Mouse (Mus musculus) kidney, postnatal 0 days (tissue): ENCODE data around the gene Slc22a16. TPM values are rescaled to one million over a fixed set of nuclear protein-coding genes. Genes with fewer than 3 reads are reported as not detected.

Experiments used
- ATAC-seq: fragments of 200-750 bp; cut with Nextera tagmentation; replicated peaks from 2 replicates; pipeline ENCODE4 v1.8.0; 2017; ENCODE audit warnings: low read depth, moderate number of reproducible peaks, moderate TSS enrichment, moderate library complexity; ENCODE audit not compliant: low FRiP score
- DNase-seq: peaks from one replicate; pipeline ENCODE4 v3.0.0-alpha.2; 2016; ENCODE audit warnings: low spot score
- H3K27ac ChIP-seq: fragments of 300-500 bp; sonication (generic); 2 replicates; pipeline ENCODE4 v1.5.1; 2014; ENCODE audit warnings: mild to moderate bottlenecking
- H3K27me3 ChIP-seq: fragments of 300-500 bp; sonication (generic); 2 replicates; pipeline ENCODE4 v1.6.1; 2014; ENCODE audit warnings: low read length, mixed read lengths; ENCODE audit not compliant: insufficient read depth
- H3K36me3 ChIP-seq: fragments of 300-500 bp; sonication (generic); 2 replicates; pipeline ENCODE4 v1.6.1; 2014; ENCODE audit warnings: low read length, mixed read lengths; ENCODE audit not compliant: insufficient read depth
- H3K4me1 ChIP-seq: fragments of 300-500 bp; sonication (generic); replicated peaks from 2 replicates; pipeline ENCODE4 v1.6.1; 2014; ENCODE audit warnings: antibody characterized with exemption, low read length, mixed read lengths; ENCODE audit not compliant: insufficient read depth
- H3K4me2 ChIP-seq: fragments of 300-500 bp; sonication (generic); 2 replicates; pipeline ENCODE4 v1.6.1; 2014; ENCODE audit warnings: mild to moderate bottlenecking, low read length, moderate library complexity, mixed read lengths
- H3K4me3 ChIP-seq: fragments of 300-500 bp; sonication (generic); replicated peaks from 2 replicates; pipeline ENCODE4 v1.5.1; 2014; ENCODE audit warnings: low read depth, low read length
- H3K9ac ChIP-seq: fragments of 300-500 bp; sonication (generic); 2 replicates; pipeline ENCODE4 v1.6.1; 2014; ENCODE audit warnings: low read depth, low read length
- H3K9me3 ChIP-seq: fragments of 300-500 bp; sonication (generic); replicated peaks from 2 replicates; pipeline ENCODE4 v1.6.1; 2016; ENCODE audit warnings: low read length, inconsistent platforms, mixed read lengths
- CTCF ChIP-seq: IDR thresholded peaks from 2 replicates; pipeline ENCODE4 v1.5.1; 2016; ENCODE audit warnings: antibody characterized with exemption, low read depth, mild to moderate bottlenecking, moderate library complexity
- WGBS: fragments of 180-500 bp; shearing (Covaris S2); extraction: QIAGEN DNeasy Blood & Tissue Kit; methylation state at CpG from one replicate; pipeline ENCODE4 v1.1.7; 2014; 5-methylcytosine and 5-hydroxymethylcytosine counted together
- polyA plus RNA-seq: library from polyadenylated mRNA; unstranded; fragments of >200 nt; fragmentation: Nextera tagmentation; extraction: Ambion mirVana; gene quantifications from 2 replicates; pipeline ENCODE4 v1.2.1, GENCODE M21; 2015

The Slc22a16 gene
- polyA plus RNA-seq, 1 experiment from 2014 or later = not detected

DNA sequence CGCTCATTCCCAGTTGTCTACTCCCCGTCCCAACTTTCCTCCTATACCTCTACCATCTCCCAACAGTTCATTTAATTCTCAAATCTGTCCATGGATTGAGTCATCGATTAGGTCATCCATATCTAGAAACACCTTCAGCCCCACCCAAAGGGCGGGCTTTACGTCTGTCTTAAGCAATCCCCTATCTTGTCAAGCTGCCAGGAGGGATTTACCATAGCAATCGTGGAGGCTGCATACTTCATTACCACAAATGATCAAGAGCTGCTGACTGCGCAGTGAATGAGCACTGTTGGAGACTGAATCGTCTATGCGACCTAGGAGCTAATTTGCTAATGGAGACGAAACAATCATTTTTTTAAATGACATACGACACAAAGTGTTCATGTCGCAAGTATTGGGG, 78.6 kb downstream of the Slc22a16 start:
- Histone ChIP-seq H3K4me1 (no peaks in the 10 kb centered on the region), H3K9ac (no peak overlapping the region), H3K36me3 (no peaks in the 10 kb centered on the region), H3K9me3 (no peaks in the 10 kb centered on the region), H3K4me2 (no peak overlapping the region), H3K4me3 (no peak overlapping the region), H3K27ac (no peak overlapping the region), H3K27me3 (no peaks in the 10 kb centered on the region)
- no peak for TF ChIP-seq CTCF
- DNase-seq (no peak), ATAC-seq (no peak)
- 87% methylated on average over 12 of the region's 12 CpGs for WGBS

DNA sequence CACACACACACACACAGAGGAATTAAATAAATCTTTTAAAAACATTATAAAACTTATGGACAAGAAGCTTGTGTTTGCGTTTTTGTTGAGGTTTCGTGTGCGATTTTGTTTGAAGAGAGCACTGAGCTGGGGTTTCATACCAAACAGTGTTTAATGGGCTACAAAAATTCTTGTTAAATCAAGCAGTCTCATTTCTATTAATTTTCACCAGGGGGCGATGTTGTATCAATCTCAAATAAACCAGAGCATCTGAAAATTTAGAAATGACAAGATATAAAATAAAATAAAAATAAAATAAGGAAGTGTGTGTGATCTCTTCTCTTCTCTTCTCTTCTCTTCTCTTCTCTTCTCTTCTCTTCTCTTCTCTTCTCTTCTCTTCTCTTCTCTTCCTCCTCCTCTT, 79.5 kb downstream of the Slc22a16 start:
- WGBS = 22% methylated on average over 4 of the region's 4 CpGs
- DNase-seq (peak; percentile 82), ATAC-seq (no peak)
- H3K4me1 ChIP-seq = no peaks in the 10 kb centered on the region
- H3K27me3 ChIP-seq = no peaks in the 10 kb centered on the region
- H3K4me3 ChIP-seq = no peak overlapping the region
- no peak overlapping the region for H3K9ac ChIP-seq
- peak; percentile 73 for TF ChIP-seq CTCF
- H3K4me2 ChIP-seq = no peak overlapping the region
- no peaks in the 10 kb centered on the region for H3K9me3 ChIP-seq
- H3K36me3 ChIP-seq = no peaks in the 10 kb centered on the region
- no peak overlapping the region for H3K27ac ChIP-seq

DNA sequence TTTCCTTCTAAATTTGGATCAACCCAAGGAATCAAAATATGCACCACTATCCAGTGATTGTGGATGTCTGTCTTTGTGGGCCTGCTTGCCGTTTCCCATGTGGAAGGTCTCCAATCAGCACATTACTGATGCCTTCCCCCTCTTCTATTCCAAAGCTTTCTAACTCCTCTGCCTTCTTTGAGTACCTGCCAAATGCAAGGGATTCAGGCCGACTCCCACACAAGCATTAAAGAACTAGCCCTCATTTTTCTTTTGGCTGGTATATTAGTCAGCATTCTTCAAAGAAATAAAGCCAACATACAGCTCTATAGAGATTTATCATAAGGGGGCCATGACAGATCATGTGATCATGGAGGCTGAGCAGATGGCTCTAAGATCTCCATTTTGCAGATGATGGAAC, 81.5 kb downstream of the Slc22a16 start:
- Histone ChIP-seq H3K4me1 (no peaks in the 10 kb centered on the region), H3K4me2 (no peak overlapping the region), H3K27ac (no peak overlapping the region), H3K27me3 (no peaks in the 10 kb centered on the region), H3K9ac (no peak overlapping the region), H3K4me3 (no peak overlapping the region), H3K36me3 (no peaks in the 10 kb centered on the region), H3K9me3 (no peaks in the 10 kb centered on the region)
- WGBS = 54% methylated on average over 2 of the region's 2 CpGs
- ATAC-seq (no peak), DNase-seq (no peak)
- TF ChIP-seq CTCF = no peak

Other genes with a start within 250 kb of the Slc22a16 start
- gene Cdk19, start 230.8 kb upstream of the Slc22a16 start, polyA plus RNA-seq = 7.2 and 7.3 TPM in 2 replicates
- 3.2 and 3.6 TPM in 2 replicates for gene Ddo, start 59.7 kb downstream of the Slc22a16 start, polyA plus RNA-seq
- gene Mettl24, start 112.9 kb downstream of the Slc22a16 start, polyA plus RNA-seq = 3.5 and 3.9 TPM in 2 replicates